Mouse (Mus musculus): ENCODE data around the gene Gm10282.

Gene Gm10282

GRCm38 (mm10) chr8:72298928-72299327, 6.1 kb downstream of the Gm10282 start:
- in situ Hi-C loops (cut with MseI, MboI): no loop called here

- in situ Hi-C loops (cut with MseI, MboI): no loop called here
These were observed 8.5 kb downstream of the Gm10282 start for GRCm38 (mm10) chr8:72296561-72296960.

- in situ Hi-C loops (cut with MseI, MboI): no loop called here
These were observed 9.4 kb downstream of the Gm10282 start for GRCm38 (mm10) chr8:72295679-72296078.

GRCm38 (mm10) chr8:72295125-72295524, 9.9 kb downstream of the Gm10282 start:
- in situ Hi-C loops (cut with MseI, MboI): no loop called here

GRCm38 (mm10) chr8:72293309-72293708, 11.8 kb downstream of the Gm10282 start:
- in situ Hi-C loops (cut with MseI, MboI): no loop called here

- in situ Hi-C loops (cut with MseI, MboI): no loop called here
These were observed 14.0 kb downstream of the Gm10282 start for GRCm38 (mm10) chr8:72291104-72291503.

- in situ Hi-C loops (cut with MseI, MboI): no loop called here
These were observed 16.0 kb downstream of the Gm10282 start for GRCm38 (mm10) chr8:72289051-72289450.

- in situ Hi-C loops (cut with MseI, MboI): no loop called here
These were observed 19.8 kb downstream of the Gm10282 start for GRCm38 (mm10) chr8:72285285-72285684.

GRCm38 (mm10) chr8:72281634-72282033, 23.4 kb downstream of the Gm10282 start:
- in situ Hi-C loops (cut with MseI, MboI): no loop called here

GRCm38 (mm10) chr8:72279151-72279550, 25.9 kb downstream of the Gm10282 start:
- in situ Hi-C loops (cut with MseI, MboI): no loop called here

- in situ Hi-C loops (cut with MseI, MboI): no loop called here
These were observed 27.8 kb downstream of the Gm10282 start for GRCm38 (mm10) chr8:72277244-72277643.

GRCm38 (mm10) chr8:72273807-72274206, 31.3 kb downstream of the Gm10282 start:
- in situ Hi-C loops (cut with MseI, MboI): no loop called here

- in situ Hi-C loops (cut with MseI, MboI): no loop called here
These were observed 31.8 kb downstream of the Gm10282 start for GRCm38 (mm10) chr8:72273111-72273770.

- in situ Hi-C loops (cut with MseI, MboI): no loop called here
These were observed 32.7 kb downstream of the Gm10282 start for GRCm38 (mm10) chr8:72272361-72272760.

- in situ Hi-C loops (cut with MseI, MboI): no loop called here
These were observed 33.4 kb downstream of the Gm10282 start for GRCm38 (mm10) chr8:72271691-72272090.

- in situ Hi-C loops (cut with MseI, MboI): no loop called here
These were observed 33.9 kb downstream of the Gm10282 start for GRCm38 (mm10) chr8:72271051-72271660.

- in situ Hi-C loops (cut with MseI, MboI): no loop called here
These were observed 34.5 kb downstream of the Gm10282 start for GRCm38 (mm10) chr8:72270606-72271005.

- in situ Hi-C loops (cut with MseI, MboI): loop anchor here (10.0 kb wide), 1 partner anchor 96 kb away; no protein-coding TSS in a partner anchor
These were observed 36.7 kb downstream of the Gm10282 start for GRCm38 (mm10) chr8:72268356-72268755.

GRCm38 (mm10) chr8:72267106-72267505, 38.0 kb downstream of the Gm10282 start:
- in situ Hi-C loops (cut with MseI, MboI): loop anchor here (10.0 kb wide), 1 partner anchor 98 kb away; no protein-coding TSS in a partner anchor

GRCm38 (mm10) chr8:72266671-72267070, 38.4 kb downstream of the Gm10282 start:
- in situ Hi-C loops (cut with MseI, MboI): loop anchor here (10.0 kb wide), 1 partner anchor 98 kb away; no protein-coding TSS in a partner anchor

GRCm38 (mm10) chr8:72265342-72265741, 39.7 kb downstream of the Gm10282 start:
- in situ Hi-C loops (cut with MseI, MboI): loop anchor here (10.0 kb wide), 1 partner anchor 99 kb away; no protein-coding TSS in a partner anchor

GRCm38 (mm10) chr8:72263451-72263850, 41.6 kb downstream of the Gm10282 start:
- in situ Hi-C loops (cut with MseI, MboI): loop anchor here (10.0 kb wide), 1 partner anchor 101 kb away; no protein-coding TSS in a partner anchor

GRCm38 (mm10) chr8:72262756-72263155, 42.3 kb downstream of the Gm10282 start:
- in situ Hi-C loops (cut with MseI, MboI): loop anchor here (10.0 kb wide), 1 partner anchor 102 kb away; no protein-coding TSS in a partner anchor

All from mouse trophoblast stem cell (cell line).